Mouse (Mus musculus) c-Kit-positive CD71-positive TER-119-positive erythroid progenitor cells, embryonic 14.5 days (primary cell): ENCODE measurements around the gene Taldo1.
A peak's percentile ranks its signal among the peaks of the same experiment; 100 is the strongest.
"Not testable (repeated sequence)": the region's sequence is repeated elsewhere in the genome, so short reads cannot be mapped to it uniquely, and the experiment has no call there.

Experiments
- DNase-seq: peaks from one replicate; pipeline ENCODE4 v3.0.0-alpha.2; 2013; ENCODE audit warnings: low spot score

The Taldo1 gene

GRCm38 (mm10) chr7:141387807-141388486 lies 4.1 kb upstream of the Taldo1 start:
- no peak for DNase-seq

GRCm38 (mm10) chr7:141388487-141389109 lies 3.4 kb upstream of the Taldo1 start:
- peak; percentile 62 for DNase-seq

GRCm38 (mm10) chr7:141390326-141391259 lies 1.4 kb upstream of the Taldo1 start:
- DNase-seq, result no peak

GRCm38 (mm10) chr7:141392552-141393222 lies 688 bp downstream of the Taldo1 start:
- DNase-seq, result peak; percentile 86

GRCm38 (mm10) chr7:141394158-141394557 lies 2.2 kb downstream of the Taldo1 start:
- DNase-seq, result peak; percentile 72

- DNase-seq, result peak; percentile 88
Observed at GRCm38 (mm10) chr7:141394771-141395170, 2.8 kb downstream of the Taldo1 start.

GRCm38 (mm10) chr7:141395348-141395747 lies 3.3 kb downstream of the Taldo1 start:
- DNase-seq, result no peak

GRCm38 (mm10) chr7:141403305-141403704 lies 11.3 kb downstream of the Taldo1 start:
- DNase-seq, result no peak

GRCm38 (mm10) chr7:141405466-141405865 lies 13.5 kb downstream of the Taldo1 start:
- DNase-seq, result no peak

- not testable (repeated sequence) for DNase-seq
Observed at GRCm38 (mm10) chr7:141407670-141408069, 15.7 kb downstream of the Taldo1 start.

- peak; percentile 76 for DNase-seq
Observed at GRCm38 (mm10) chr7:141408833-141409232, 16.8 kb downstream of the Taldo1 start.

- DNase-seq, result no peak
Observed at GRCm38 (mm10) chr7:141410631-141411030, 18.6 kb downstream of the Taldo1 start.

GRCm38 (mm10) chr7:141411667-141412066 lies 19.7 kb downstream of the Taldo1 start:
- no peak for DNase-seq

- DNase-seq, result no peak
Observed at GRCm38 (mm10) chr7:141413331-141413730, 21.3 kb downstream of the Taldo1 start.

- peak; percentile 100 for DNase-seq
Observed at GRCm38 (mm10) chr7:141413809-141414584, 22.0 kb downstream of the Taldo1 start, which contains the start of gene Gatd1. Gene Gatd1, minus strand, starts transcription at chr7:141414136.

GRCm38 (mm10) chr7:141416144-141416841 lies 24.3 kb downstream of the Taldo1 start:
- no peak for DNase-seq

GRCm38 (mm10) chr7:141417731-141418681 lies 26.0 kb downstream of the Taldo1 start:
- no peak for DNase-seq

- no peak for DNase-seq
Observed at GRCm38 (mm10) chr7:141418970-141419369, 27.0 kb downstream of the Taldo1 start.

GRCm38 (mm10) chr7:141420030-141420702 lies 28.2 kb downstream of the Taldo1 start:
- no peak for DNase-seq
